Mouse (Mus musculus) lung, embryonic 14.5 days (tissue): Measurements from ENCODE around the gene Sv2c. TPM values are rescaled to one million over a fixed set of nuclear protein-coding genes. Genes with fewer than 3 reads are reported as not detected.

Source experiments
- ATAC-seq: fragments of 200-750 bp; cut with Nextera tagmentation; 2 replicates; pipeline ENCODE4 v1.8.0; 2017; ENCODE audit warnings: mild to moderate bottlenecking, moderate TSS enrichment, moderate library complexity; ENCODE audit not compliant: insufficient read depth
- DNase-seq: peaks from one replicate; pipeline ENCODE4 v3.0.0-alpha.2; 2015
- H3K27ac ChIP-seq: fragments of 300-500 bp; sonication (generic); 2 replicates; pipeline ENCODE4 v1.5.1; 2014; ENCODE audit warnings: low read depth, mild to moderate bottlenecking, moderate library complexity
- H3K27me3 ChIP-seq: fragments of 300-500 bp; sonication (generic); 2 replicates; pipeline ENCODE4 v1.6.1; 2014; ENCODE audit warnings: low read length, control low read depth; ENCODE audit not compliant: insufficient read depth
- H3K36me3 ChIP-seq: fragments of 300-500 bp; sonication (generic); 2 replicates; pipeline ENCODE4 v1.6.1; 2014; ENCODE audit warnings: control low read depth; ENCODE audit not compliant: insufficient read depth
- H3K4me1 ChIP-seq: fragments of 300-500 bp; sonication (generic); 2 replicates; pipeline ENCODE4 v1.6.1; 2014; ENCODE audit warnings: antibody characterized with exemption, control low read depth; ENCODE audit not compliant: insufficient read depth
- H3K4me2 ChIP-seq: fragments of 300-500 bp; sonication (generic); 2 replicates; pipeline ENCODE4 v1.6.1; 2014; ENCODE audit warnings: mild to moderate bottlenecking
- H3K4me3 ChIP-seq: fragments of 300-500 bp; sonication (generic); 2 replicates; pipeline ENCODE4 v1.5.1; 2014; ENCODE audit warnings: low read depth, low read length
- H3K9ac ChIP-seq: fragments of 300-500 bp; sonication (generic); 2 replicates; pipeline ENCODE4 v1.6.1; 2014
- H3K9me3 ChIP-seq: fragments of 300-500 bp; sonication (generic); 2 replicates; pipeline ENCODE4 v1.6.1; 2016; ENCODE audit warnings: low read depth, low read length, control low read depth
- CTCF ChIP-seq: IDR thresholded peaks from 2 replicates; pipeline ENCODE4 v1.5.1; 2016; ENCODE audit warnings: antibody characterized with exemption, low read depth
- WGBS: fragments of 180-500 bp; shearing (Covaris S2); extraction: QIAGEN DNeasy Blood & Tissue Kit; methylation state at CpG from one replicate; pipeline ENCODE4 v1.1.7; 2014; 5-methylcytosine and 5-hydroxymethylcytosine counted together
- polyA plus RNA-seq: library from polyadenylated mRNA; unstranded; fragments of >200 nt; fragmentation: Nextera tagmentation; extraction: Ambion mirVana; gene quantifications from 2 replicates; pipeline ENCODE4 v1.2.1, GENCODE M21; 2014

Sv2c gene
- polyA plus RNA-seq, 1 experiment from 2014 or later = 0.63 TPM

- Histone ChIP-seq H3K9me3 (no peaks in the 10 kb centered on the region), H3K36me3 (no peaks in the 10 kb centered on the region), H3K4me2 (peak overlapping the region; percentile 88), H3K27me3 (peaks cover 69% of the 10 kb centered on the region), H3K4me1 (0 out of 2 replicates have a peak, but pooled peaks cover 4% of the 10 kb centered on the region), H3K9ac (no peak overlapping the region), H3K4me3 (peak overlapping the region; percentile 45), H3K27ac (no peak overlapping the region)
- peak; percentile 47 for DNase-seq
- WGBS = 3% methylated on average over 28 of the region's 28 CpGs
- no peak for TF ChIP-seq CTCF
- peak; percentile 67 for ATAC-seq
Measured at GRCm38 (mm10) chr13:96133363-96134100, 1.2 kb upstream of the Sv2c start.

GRCm38 (mm10) chr13:96132833-96133232 lies 456 bp upstream of the Sv2c start:
- WGBS = 0% methylated on average over 15 of the region's 15 CpGs
- H3K27me3 ChIP-seq = peaks cover 73% of the 10 kb centered on the region
- no peak for TF ChIP-seq CTCF
- H3K27ac ChIP-seq = no peak overlapping the region
- no peaks in the 10 kb centered on the region for H3K9me3 ChIP-seq
- DNase-seq = peak; percentile 34
- H3K4me1 ChIP-seq = 0 out of 2 replicates have a peak, but pooled peaks cover 4% of the 10 kb centered on the region
- ATAC-seq = peak; percentile 29; the same call in 1 of the 2 replicates
- peak overlapping the region; percentile 45 for H3K4me3 ChIP-seq
- peak overlapping the region; percentile 88 for H3K4me2 ChIP-seq
- H3K9ac ChIP-seq = no peak overlapping the region
- no peaks in the 10 kb centered on the region for H3K36me3 ChIP-seq

- peak overlapping the region; percentile 38; the same call in 1 of the 2 replicates for H3K9ac ChIP-seq
- no peaks in the 10 kb centered on the region for H3K9me3 ChIP-seq
- TF ChIP-seq CTCF = no peak
- peak overlapping the region; percentile 45 for H3K4me3 ChIP-seq
- 1% methylated on average over 19 of the region's 19 CpGs for WGBS
- DNase-seq = no peak
- no peak overlapping the region for H3K27ac ChIP-seq
- ATAC-seq = no peak
- peak overlapping the region; percentile 88 for H3K4me2 ChIP-seq
- peaks cover 77% of the 10 kb centered on the region for H3K27me3 ChIP-seq
- H3K36me3 ChIP-seq = no peaks in the 10 kb centered on the region
- 0 out of 2 replicates have a peak, but pooled peaks cover 4% of the 10 kb centered on the region for H3K4me1 ChIP-seq
Measured at GRCm38 (mm10) chr13:96131911-96132310, 466 bp downstream of the Sv2c start.

- no peaks in the 10 kb centered on the region for H3K36me3 ChIP-seq
- no peak overlapping the region for H3K9ac ChIP-seq
- peak overlapping the region; percentile 88 for H3K4me2 ChIP-seq
- TF ChIP-seq CTCF = no peak
- H3K9me3 ChIP-seq = no peaks in the 10 kb centered on the region
- H3K27me3 ChIP-seq = peaks cover 77% of the 10 kb centered on the region
- H3K4me1 ChIP-seq = 0 out of 2 replicates have a peak, but pooled peaks cover 4% of the 10 kb centered on the region
- no peak overlapping the region for H3K27ac ChIP-seq
- H3K4me3 ChIP-seq = peak overlapping the region; percentile 45
- ATAC-seq = peak; percentile 76
- WGBS = 2% methylated on average over 23 of the region's 30 CpGs
- peak; percentile 66 for DNase-seq
Measured at GRCm38 (mm10) chr13:96131050-96131449, 1.3 kb downstream of the Sv2c start.

- Histone ChIP-seq H3K4me3 (no peak overlapping the region), H3K9me3 (no peaks in the 10 kb centered on the region), H3K27ac (no peak overlapping the region), H3K27me3 (peaks cover 59% of the 10 kb centered on the region), H3K9ac (no peak overlapping the region), H3K36me3 (no peaks in the 10 kb centered on the region), H3K4me2 (no peak overlapping the region), H3K4me1 (0 out of 2 replicates have a peak, but pooled peaks cover 4% of the 10 kb centered on the region)
- no peak for TF ChIP-seq CTCF
- 57% methylated on average over 3 of the region's 3 CpGs for WGBS
- ATAC-seq = no peak
- DNase-seq = no peak
Measured at GRCm38 (mm10) chr13:96129081-96129480, 3.3 kb downstream of the Sv2c start.

- no peaks in the 10 kb centered on the region for H3K4me1 ChIP-seq
- no peaks in the 10 kb centered on the region for H3K36me3 ChIP-seq
- H3K9me3 ChIP-seq = no peaks in the 10 kb centered on the region
- H3K27me3 ChIP-seq = peaks cover 36% of the 10 kb centered on the region
- TF ChIP-seq CTCF = no peak
- H3K4me2 ChIP-seq = no peak overlapping the region
- ATAC-seq (no peak), DNase-seq (no peak)
- 63% methylated on average over 6 of the region's 6 CpGs for WGBS
- H3K4me3 ChIP-seq = no peak overlapping the region
- no peak overlapping the region for H3K9ac ChIP-seq
- H3K27ac ChIP-seq = no peak overlapping the region
Measured at GRCm38 (mm10) chr13:96126669-96127068, 5.7 kb downstream of the Sv2c start.

GRCm38 (mm10) chr13:96125011-96125410 lies 7.4 kb downstream of the Sv2c start:
- ATAC-seq = no peak
- DNase-seq = no peak
- WGBS = 62% methylated on average over 5 of the region's 5 CpGs
- H3K4me2 ChIP-seq = no peak overlapping the region
- H3K27ac ChIP-seq = no peak overlapping the region
- no peak overlapping the region for H3K4me3 ChIP-seq
- H3K36me3 ChIP-seq = no peaks in the 10 kb centered on the region
- H3K9ac ChIP-seq = no peak overlapping the region
- no peak for TF ChIP-seq CTCF
- H3K4me1 ChIP-seq = no peaks in the 10 kb centered on the region
- peaks cover 20% of the 10 kb centered on the region for H3K27me3 ChIP-seq
- no peaks in the 10 kb centered on the region for H3K9me3 ChIP-seq
